Mouse (Mus musculus): ENCODE results near the gene Hip1.

DNA sequence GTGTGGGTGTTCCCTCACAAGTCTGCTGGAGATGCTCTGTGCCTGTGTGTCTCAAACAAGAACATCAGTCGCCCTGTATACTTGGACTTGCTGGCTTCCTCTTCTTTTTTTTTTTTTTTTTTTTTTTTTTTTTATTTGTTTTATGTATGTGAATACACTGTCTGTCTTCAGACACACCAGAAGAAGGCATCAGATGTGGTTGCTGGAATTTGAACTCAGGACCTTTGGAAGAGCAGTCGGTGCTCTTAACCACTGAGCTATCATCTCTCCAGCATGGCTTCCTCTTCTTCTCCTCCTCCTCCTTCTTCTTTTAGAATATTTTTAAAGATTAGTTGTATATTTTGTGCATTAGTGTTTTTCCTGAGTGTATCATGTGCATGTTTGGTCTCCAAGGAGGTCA lies 187.4 kb downstream of the Hip1 start:
- no peak for TF ChIP-seq CTCF (IDR thresholded peaks at IDR 0.05; ENCODE audit: low read depth)
- no peak for TF ChIP-seq EP300 (optimal IDR thresholded peaks at IDR 0.05)

Measured in stomach, postnatal 0 days (tissue).